ENCODE assay signal across 12 mouse cellular contexts in the genomic region with DNA sequence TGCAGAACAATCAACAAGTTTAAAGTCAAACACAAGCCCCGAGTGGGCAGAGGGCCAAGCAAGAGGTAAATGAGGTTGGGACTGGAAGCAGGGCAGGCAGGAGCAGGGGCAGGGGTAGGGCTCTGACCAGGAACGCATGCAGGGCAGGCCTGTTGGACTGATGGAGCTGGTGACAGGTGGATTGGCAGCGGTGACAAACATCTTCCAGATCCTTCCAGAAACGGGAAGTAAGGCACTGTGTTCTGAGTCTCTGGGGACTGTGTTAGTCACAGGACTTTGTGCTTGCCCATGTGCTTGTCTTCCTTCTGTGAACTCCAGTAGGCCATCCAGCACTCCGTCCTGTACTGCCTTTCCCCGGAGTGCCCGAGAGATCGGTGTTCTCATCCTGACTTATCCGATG. TPM values are rescaled to one million over a fixed set of nuclear protein-coding genes. Genes with fewer than 3 reads are reported as not detected.
DNase-seq lines count a peak whose midpoint lies in the region; ATAC-seq and TF ChIP-seq lines count a peak whose summit lies in the region.
"Had no signal": no experiment of that assay in that cellular context is flagged by ENCODE, and none has a peak within 500 bp of the region (broad histone marks: within the 10 kb centered on the region; RNA-seq: fewer than 3 reads in every experiment).

No protein-coding gene starts in this region.

- no peak overlapping the region for H3K9ac ChIP-seq in liver, embryonic 15.5 days
- H3K9ac ChIP-seq in liver, embryonic 12.5 days: no peak overlapping the region
- H3K9ac ChIP-seq in heart, embryonic 15.5 days: no peak overlapping the region

- peak; percentile 83 for DNase-seq in splenic B cell, adult 2 months (ENCODE audit: low read depth, low spot score)
- DNase-seq in cerebellum, adult 11-12 months: no peak
- no peak for DNase-seq in left cerebral cortex, postnatal 10 days (ENCODE audit: extremely low spot score in 1 of 2, low spot score in 2 of 2)
- DNase-seq: embryo, embryonic 11 days; layer of hippocampus, adult 9-11 months had no signal

- H3K4me3 ChIP-seq in liver, embryonic 15.5 days (replicated peaks): no peak overlapping the region
- H3K4me3 ChIP-seq in liver, embryonic 12.5 days: no peak overlapping the region
- H3K4me3 ChIP-seq in bone marrow macrophage, adult 2 months (ENCODE audit: insufficient read depth, low read length): no peak overlapping the region
- no peak overlapping the region for H3K4me3 ChIP-seq in heart, embryonic 15.5 days

- H3K27ac ChIP-seq in liver, embryonic 15.5 days (replicated peaks): no peak overlapping the region
- no peak overlapping the region for H3K27ac ChIP-seq in liver, embryonic 12.5 days
- peak overlapping the region; percentile 98 for H3K27ac ChIP-seq in bone marrow macrophage, adult 2 months (ENCODE audit: insufficient read depth, low read depth, low read length)
- peak overlapping the region; percentile 64 for H3K27ac ChIP-seq in heart, embryonic 15.5 days
- H3K27ac ChIP-seq: hindbrain, postnatal 0 days had no signal

- no peaks in the 10 kb centered on the region for H3K9me3 ChIP-seq in liver, embryonic 15.5 days (replicated peaks)
- no peaks in the 10 kb centered on the region for H3K9me3 ChIP-seq in liver, embryonic 12.5 days (replicated peaks)
- no peaks in the 10 kb centered on the region for H3K9me3 ChIP-seq in heart, embryonic 15.5 days (replicated peaks)

- 57% methylated on average over 9 of the region's 9 CpGs for WGBS in liver, embryonic 15.5 days (ENCODE audit: insufficient replicate concordance)
- WGBS in liver, embryonic 12.5 days (ENCODE audit: insufficient replicate concordance): 66% methylated on average over 9 of the region's 9 CpGs
- 27% methylated on average over 9 of the region's 9 CpGs for WGBS in heart, embryonic 15.5 days

- TF ChIP-seq CTCF in bone marrow macrophage, adult 2 months (IDR thresholded peaks at IDR 0.05; ENCODE audit: low read depth, low read length): no peak

- intact Hi-C loops in left cerebral cortex, postnatal 10 days (cut with DNase I): no loop called here

- no peaks in the 10 kb centered on the region for H3K36me3 ChIP-seq in liver, embryonic 15.5 days (replicated peaks)
- no peaks in the 10 kb centered on the region for H3K36me3 ChIP-seq in liver, embryonic 12.5 days
- H3K36me3 ChIP-seq in heart, embryonic 15.5 days: no peaks in the 10 kb centered on the region
- H3K36me3 ChIP-seq in splenic B cell, adult 2 months (ENCODE audit: control insufficient read depth, insufficient read depth, low read length, poor library complexity, severe bottlenecking): no peaks in the 10 kb centered on the region

- H3K4me1 ChIP-seq in liver, embryonic 15.5 days (replicated peaks): peaks cover 28% of the 10 kb centered on the region
- peaks cover 15% of the 10 kb centered on the region for H3K4me1 ChIP-seq in liver, embryonic 12.5 days
- H3K4me1 ChIP-seq in bone marrow macrophage, adult 2 months (ENCODE audit: control insufficient read depth, insufficient read depth, low read length): peaks cover 60% of the 10 kb centered on the region
- peaks cover 11% of the 10 kb centered on the region for H3K4me1 ChIP-seq in heart, embryonic 15.5 days (replicated peaks)

- H3K27me3 ChIP-seq in liver, embryonic 15.5 days: no peaks in the 10 kb centered on the region
- H3K27me3 ChIP-seq in liver, embryonic 12.5 days (replicated peaks): no peaks in the 10 kb centered on the region
- 0 out of 2 replicates have a peak, but pooled peaks cover 4% of the 10 kb centered on the region for H3K27me3 ChIP-seq in heart, embryonic 15.5 days
- H3K27me3 ChIP-seq in splenic B cell, adult 2 months (ENCODE audit: control insufficient read depth, insufficient read depth, low read length, poor library complexity, severe bottlenecking): no peaks in the 10 kb centered on the region

- peak; percentile 27; the same call in 1 of the 2 replicates for ATAC-seq in liver, embryonic 15.5 days (ENCODE audit: insufficient read depth)
- ATAC-seq in liver, embryonic 12.5 days: no peak
- ATAC-seq in heart, embryonic 15.5 days (replicated peaks; ENCODE audit: insufficient number of reproducible peaks, insufficient read depth, low FRiP score, low read depth): peak; percentile 82
- ATAC-seq: activated CD4-positive, CD25-positive, alpha-beta regulatory T cell, adult 4 months; hindbrain, postnatal 0 days; lung, postnatal 0 days had no signal

- TF ChIP-seq POLR2A in bone marrow macrophage, adult 2 months (IDR thresholded peaks at IDR 0.05; ENCODE audit: borderline replicate concordance, low read depth, low read length): no peak

- H3K4me2 ChIP-seq in liver, embryonic 15.5 days: no peak overlapping the region
- no peak overlapping the region for H3K4me2 ChIP-seq in liver, embryonic 12.5 days
- H3K4me2 ChIP-seq in heart, embryonic 15.5 days: no peak overlapping the region

RNA-seq across cellular contexts. Expression of gene Aup1, which starts 9.6 kb away (rescaled TPM):
- polyA plus RNA-seq in liver, embryonic 15.5 days (2015; fragmentation: Nextera tagmentation; extraction: Ambion mirVana): 189 and 201 TPM in 2 replicates
- 215 and 233 TPM in 2 replicates for polyA plus RNA-seq in liver, embryonic 12.5 days (2016; fragmentation: Nextera tagmentation; extraction: Ambion mirVana)
- polyA plus RNA-seq in bone marrow macrophage, adult 2 months (2012; ENCODE audit: insufficient read depth, insufficient read length, missing spikeins): 354 and 391 TPM in 2 replicates
- 110 and 136 TPM in 2 replicates for polyA plus RNA-seq in heart, embryonic 15.5 days (2015; fragmentation: Nextera tagmentation; extraction: Ambion mirVana)
- 10 to 100 TPM; 97.9 to 99.8 TPM for total RNA-seq in left cerebral cortex, postnatal 10 days (2021)

RNA-seq across cellular contexts. Expression of gene Htra2, which starts 10.3 kb away (rescaled TPM):
- polyA plus RNA-seq in liver, embryonic 15.5 days (2015; fragmentation: Nextera tagmentation; extraction: Ambion mirVana): 87.9 and 93.6 TPM in 2 replicates
- polyA plus RNA-seq in liver, embryonic 12.5 days (2016; fragmentation: Nextera tagmentation; extraction: Ambion mirVana): 147 and 154 TPM in 2 replicates
- 90.8 and 108 TPM in 2 replicates for polyA plus RNA-seq in bone marrow macrophage, adult 2 months (2012; ENCODE audit: insufficient read depth, insufficient read length, missing spikeins)
- polyA plus RNA-seq in heart, embryonic 15.5 days (2015; fragmentation: Nextera tagmentation; extraction: Ambion mirVana): 71.2 and 83.4 TPM in 2 replicates
- total RNA-seq in left cerebral cortex, postnatal 10 days (2021): 10 to 100 TPM; 66.5 to 68.0 TPM

RNA-seq across cellular contexts. Expression of gene Loxl3, which starts 10.8 kb away (rescaled TPM):
- polyA plus RNA-seq in liver, embryonic 15.5 days (2015; fragmentation: Nextera tagmentation; extraction: Ambion mirVana): 1.7 and 2.1 TPM in 2 replicates
- polyA plus RNA-seq in liver, embryonic 12.5 days (2016; fragmentation: Nextera tagmentation; extraction: Ambion mirVana): 3.1 and 3.2 TPM in 2 replicates
- polyA plus RNA-seq in bone marrow macrophage, adult 2 months (2012; ENCODE audit: insufficient read depth, insufficient read length, missing spikeins): 18.8 and 21.2 TPM in 2 replicates
- 7.5 and 11.9 TPM in 2 replicates for polyA plus RNA-seq in heart, embryonic 15.5 days (2015; fragmentation: Nextera tagmentation; extraction: Ambion mirVana)
- total RNA-seq in left cerebral cortex, postnatal 10 days (2021): 1 to 10 TPM; 1.8 to 4.0 TPM

RNA-seq across cellular contexts. Expression of gene Dok1, which starts 11.5 kb away (rescaled TPM):
- polyA plus RNA-seq in liver, embryonic 15.5 days (2015; fragmentation: Nextera tagmentation; extraction: Ambion mirVana): 19.9 and 21.1 TPM in 2 replicates
- polyA plus RNA-seq in liver, embryonic 12.5 days (2016; fragmentation: Nextera tagmentation; extraction: Ambion mirVana): 22.2 and 22.6 TPM in 2 replicates
- polyA plus RNA-seq in bone marrow macrophage, adult 2 months (2012; ENCODE audit: insufficient read depth, insufficient read length, missing spikeins): 69.9 and 72.0 TPM in 2 replicates
- polyA plus RNA-seq in heart, embryonic 15.5 days (2015; fragmentation: Nextera tagmentation; extraction: Ambion mirVana): 7.1 and 10.8 TPM in 2 replicates
- 1 to 10 TPM; 1.8 to 2.1 TPM for total RNA-seq in left cerebral cortex, postnatal 10 days (2021)

RNA-seq across cellular contexts. Expression of gene Dqx1, which starts 12.9 kb away (rescaled TPM):
- polyA plus RNA-seq in liver, embryonic 15.5 days (2015; fragmentation: Nextera tagmentation; extraction: Ambion mirVana): 6.8 and 7.8 TPM in 2 replicates
- 5.0 and 5.4 TPM in 2 replicates for polyA plus RNA-seq in liver, embryonic 12.5 days (2016; fragmentation: Nextera tagmentation; extraction: Ambion mirVana)
- 0.83 and 1.6 TPM in 2 replicates for polyA plus RNA-seq in bone marrow macrophage, adult 2 months (2012; ENCODE audit: insufficient read depth, insufficient read length, missing spikeins)
- 0.28 and 1.1 TPM in 2 replicates for polyA plus RNA-seq in heart, embryonic 15.5 days (2015; fragmentation: Nextera tagmentation; extraction: Ambion mirVana)
- total RNA-seq in left cerebral cortex, postnatal 10 days (2021): under 1 TPM; 0.19 to 0.41 TPM
- total RNA-seq: hindbrain, postnatal 0 days had no signal

Comparison
In these comparisons a context has a peak if more than half of its experiments do, and no peak if none do; other contexts are left out.
1. H3K27ac ChIP-seq: peak in bone marrow macrophage, adult 2 months (single experiment) and heart, embryonic 15.5 days (single experiment); none in liver, embryonic 15.5 days (single experiment) and liver, embryonic 12.5 days (single experiment).